Mouse (Mus musculus): ENCODE results near the gene Gm21541.
"Not testable (repeated sequence)": the region's sequence is repeated elsewhere in the genome, so short reads cannot be mapped to it uniquely, and the experiment has no call there.

The Gm21541 gene

GRCm38 (mm10) chr4:41903310-41903709 lies at the start of gene Gm21541:
TSS of gene Gm21541 (plus strand) at chr4:41903610.
- DNase-seq, result not testable (repeated sequence)

DNA sequence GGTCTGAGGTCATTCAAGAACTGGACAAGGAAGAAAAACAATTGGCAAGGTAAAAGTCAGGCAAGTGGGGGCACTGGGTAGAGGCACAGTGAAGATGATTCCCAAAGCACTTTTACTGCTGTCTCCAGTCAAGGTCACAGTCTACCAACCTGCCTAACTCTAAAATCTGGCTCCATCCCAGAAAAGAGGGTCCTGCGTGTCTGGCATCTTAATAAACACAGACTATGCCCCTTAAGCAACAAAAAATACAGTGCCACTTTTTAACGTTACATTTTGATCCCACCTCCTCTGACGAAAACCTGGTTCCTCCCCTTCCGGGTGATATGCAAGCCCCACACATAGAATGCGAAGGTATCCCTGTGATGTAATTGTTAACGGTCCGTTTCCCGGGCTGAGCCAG lies 37.9 kb downstream of the Gm21541 start, which contains the start of gene Gm20878:
Gene Gm20878 (plus strand): TSS at position 301 of the 400 bp plus-strand sequence.
- DNase-seq, result not testable (repeated sequence)
